Mouse (Mus musculus) kidney, adult 11 months (tissue): ENCODE results near the gene Gpr108.

Source experiments
- DNase-seq: peaks from one replicate; pipeline ENCODE4 v3.0.0; 2022

Gpr108 gene

GRCm38 (mm10) chr17:57243650-57244370 is 4.4 kb downstream of the Gpr108 start:
- DNase-seq = no peak

DNA sequence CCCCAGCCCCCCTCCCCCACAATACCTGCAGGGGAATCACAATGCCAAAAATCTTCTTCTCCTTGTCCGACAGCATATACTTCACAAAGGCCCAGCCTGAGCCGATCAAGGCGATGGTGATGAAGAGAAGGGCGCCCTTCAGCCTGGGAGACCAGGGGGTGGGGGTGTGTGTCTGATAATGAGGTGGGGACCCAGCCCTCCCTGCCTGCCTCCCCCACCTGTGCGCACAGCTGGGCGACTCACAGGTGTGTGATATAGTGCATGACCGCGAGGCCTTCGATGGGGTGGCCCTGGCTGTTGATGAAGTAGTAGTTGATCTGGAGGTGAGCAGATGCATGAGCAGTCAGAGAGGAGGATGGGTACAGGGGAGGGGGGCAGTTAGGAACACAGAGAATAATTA is 11.1 kb downstream of the Gpr108 start:
- DNase-seq = no peak

- DNase-seq = no peak
Observed at GRCm38 (mm10) chr17:57235803-57236202, 12.4 kb downstream of the Gpr108 start.

GRCm38 (mm10) chr17:57234254-57234928 is 13.9 kb downstream of the Gpr108 start:
- peak; percentile 73 for DNase-seq

- DNase-seq = peak; percentile 89
Observed at GRCm38 (mm10) chr17:57233038-57233437, 15.2 kb downstream of the Gpr108 start.

- no peak for DNase-seq
Observed at GRCm38 (mm10) chr17:57232200-57232599, 16.0 kb downstream of the Gpr108 start.

- no peak for DNase-seq
Observed at GRCm38 (mm10) chr17:57231321-57231771, 16.9 kb downstream of the Gpr108 start.

DNA sequence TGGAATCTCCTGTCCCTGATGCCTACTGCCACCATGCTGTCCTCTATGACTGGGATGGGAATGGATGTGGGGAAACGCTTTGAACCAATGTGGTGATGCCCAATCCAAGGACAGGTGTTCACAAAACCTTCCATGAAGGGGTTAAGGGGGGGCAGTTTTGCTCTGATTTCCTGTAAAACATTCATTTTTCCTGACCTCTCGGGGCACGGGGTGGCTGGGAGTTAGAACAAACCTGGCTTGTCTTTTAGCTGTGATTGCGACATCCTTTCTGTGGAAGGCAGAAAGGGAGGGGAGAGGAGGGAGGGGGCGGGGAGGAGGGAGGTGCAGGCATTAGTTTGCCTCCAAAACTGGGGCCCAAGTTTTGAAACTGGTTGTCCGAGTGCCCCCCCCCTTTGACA is 17.5 kb downstream of the Gpr108 start:
- DNase-seq = peak; percentile 61

DNA sequence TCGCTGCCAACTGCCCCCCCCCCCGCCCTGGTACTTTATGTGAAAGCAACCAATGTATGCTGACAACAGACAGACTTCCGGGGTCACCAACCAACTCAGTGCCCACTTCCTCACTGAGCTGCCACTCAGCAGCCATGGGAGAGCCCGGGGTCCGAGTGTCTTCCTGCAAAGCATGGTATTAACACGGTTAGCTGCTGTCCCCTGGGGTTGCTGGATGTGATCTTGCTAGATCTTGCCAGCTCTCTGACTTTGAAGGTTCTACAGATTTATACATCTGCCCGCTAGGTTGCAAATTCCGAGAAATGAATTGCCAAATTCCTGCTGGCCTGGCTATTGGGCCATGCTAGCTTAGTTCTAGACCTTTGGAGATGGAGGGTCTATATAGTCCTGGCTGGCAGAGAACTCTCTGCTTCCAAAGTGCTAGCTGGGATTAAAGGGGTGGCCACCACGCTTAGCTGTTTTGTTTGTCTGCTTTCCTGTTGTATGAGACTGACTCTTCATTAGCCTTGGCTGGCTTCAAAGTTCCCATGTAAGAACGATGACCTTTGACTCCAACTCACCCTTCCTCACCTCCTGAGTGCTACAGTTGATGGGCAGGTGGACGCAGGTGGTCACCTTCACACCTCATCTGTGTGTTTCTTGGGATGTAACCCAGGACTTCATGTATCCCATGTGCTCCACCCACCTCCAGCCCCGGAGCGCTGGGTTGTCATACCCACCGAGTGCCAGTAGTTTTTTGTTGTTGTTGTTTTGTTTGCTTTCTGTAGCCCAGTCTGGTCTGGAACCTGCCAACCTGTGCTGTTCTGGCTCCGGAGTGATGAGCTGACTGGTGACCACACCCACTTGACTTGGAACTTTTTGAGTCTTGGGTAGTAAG is 18.2 kb downstream of the Gpr108 start:
- no peak for DNase-seq

- no peak for DNase-seq
Observed at GRCm38 (mm10) chr17:57228873-57229272, 19.4 kb downstream of the Gpr108 start.

DNA sequence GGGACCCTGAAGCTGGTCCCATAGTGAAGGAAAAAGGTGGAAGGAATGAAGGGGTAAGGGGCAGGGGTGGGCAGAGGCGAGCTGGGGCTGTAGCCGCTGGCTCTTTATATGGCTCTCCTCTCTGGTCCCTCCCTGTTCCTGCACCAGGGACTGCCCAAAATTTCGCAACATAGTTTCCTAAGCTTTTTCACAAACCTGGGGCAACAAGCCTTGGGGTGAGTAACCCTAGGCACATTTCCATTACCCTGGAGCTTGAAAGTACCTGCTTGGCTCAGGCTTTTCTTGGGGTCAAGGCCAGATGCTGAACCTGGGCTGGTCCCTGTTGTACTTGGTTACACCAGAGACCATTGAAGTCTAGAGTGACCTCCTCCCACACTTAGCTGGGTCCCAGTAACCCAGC is 20.2 kb downstream of the Gpr108 start, which contains the start of gene C3:
TSS of gene C3 (minus strand) at position 123 of the 400 bp plus-strand sequence.
- DNase-seq = no peak

GRCm38 (mm10) chr17:57227468-57227867 is 20.8 kb downstream of the Gpr108 start:
- no peak for DNase-seq

GRCm38 (mm10) chr17:57223313-57223712 is 24.9 kb downstream of the Gpr108 start:
- DNase-seq = no peak

- DNase-seq = no peak
Observed at GRCm38 (mm10) chr17:57221911-57222310, 26.3 kb downstream of the Gpr108 start.

- DNase-seq = peak; percentile 49
Observed at GRCm38 (mm10) chr17:57219884-57220207, 28.4 kb downstream of the Gpr108 start.

DNA sequence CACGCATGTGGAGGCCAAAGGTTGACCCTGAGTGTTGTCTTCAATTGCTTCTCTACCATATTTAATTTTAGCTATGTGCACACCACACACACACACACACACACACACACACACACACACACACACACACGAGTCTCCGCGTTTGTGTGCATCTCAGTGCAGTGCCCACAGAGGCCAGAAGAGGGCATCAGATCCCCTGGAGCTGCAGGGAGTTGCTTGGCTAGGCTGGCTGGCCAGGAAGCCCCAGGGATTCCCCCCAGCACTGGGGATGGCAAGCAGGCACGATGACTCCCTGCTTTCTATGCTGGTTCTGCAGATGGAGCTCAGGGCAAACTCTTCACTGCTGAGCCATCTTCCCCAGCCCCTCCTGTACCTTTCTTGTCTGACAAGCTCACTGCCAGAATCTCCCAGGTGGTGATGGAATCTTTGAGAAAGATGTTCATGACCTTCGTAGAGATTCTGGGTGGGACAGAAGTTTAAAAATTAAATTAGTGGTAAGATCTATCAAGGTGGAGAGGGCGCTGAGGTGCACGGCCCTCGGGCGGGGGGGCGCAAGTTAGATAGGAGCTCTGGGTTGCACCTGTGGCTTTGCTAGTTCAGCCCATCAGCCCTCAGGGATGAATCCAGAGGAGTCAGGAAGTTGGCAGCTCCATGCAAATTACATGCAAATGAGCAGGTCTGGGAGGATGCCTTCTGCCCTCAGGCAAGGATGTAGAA is 28.9 kb downstream of the Gpr108 start:
- peak; percentile 50 for DNase-seq

DNA sequence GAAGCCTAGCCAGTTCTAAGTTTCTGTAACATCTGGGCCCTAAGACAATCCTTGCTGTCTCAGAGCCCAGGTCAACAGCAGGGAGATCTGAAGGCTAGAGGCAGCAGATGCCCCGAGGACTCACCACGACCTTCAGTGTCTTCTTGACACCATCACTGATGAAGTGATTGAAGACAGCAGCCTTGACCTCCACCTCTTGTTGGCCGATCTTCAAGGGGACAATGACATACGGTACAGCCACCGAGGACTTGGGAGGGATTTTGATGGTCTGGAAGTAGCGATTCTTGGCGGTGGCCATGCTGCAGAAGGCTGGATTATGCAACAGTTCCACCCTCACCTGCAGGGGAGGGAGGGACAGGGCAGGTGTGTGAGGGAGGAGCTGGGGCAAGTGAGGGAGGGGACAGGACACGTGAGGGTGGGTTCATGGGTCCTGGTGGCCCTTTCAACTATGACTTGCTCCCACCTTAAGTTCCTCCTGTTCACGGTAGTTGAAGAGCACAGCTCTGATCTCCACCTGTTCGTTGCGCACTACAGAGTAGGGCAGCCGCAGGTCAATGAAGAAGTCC is 29.8 kb downstream of the Gpr108 start:
- no peak for DNase-seq

DNA sequence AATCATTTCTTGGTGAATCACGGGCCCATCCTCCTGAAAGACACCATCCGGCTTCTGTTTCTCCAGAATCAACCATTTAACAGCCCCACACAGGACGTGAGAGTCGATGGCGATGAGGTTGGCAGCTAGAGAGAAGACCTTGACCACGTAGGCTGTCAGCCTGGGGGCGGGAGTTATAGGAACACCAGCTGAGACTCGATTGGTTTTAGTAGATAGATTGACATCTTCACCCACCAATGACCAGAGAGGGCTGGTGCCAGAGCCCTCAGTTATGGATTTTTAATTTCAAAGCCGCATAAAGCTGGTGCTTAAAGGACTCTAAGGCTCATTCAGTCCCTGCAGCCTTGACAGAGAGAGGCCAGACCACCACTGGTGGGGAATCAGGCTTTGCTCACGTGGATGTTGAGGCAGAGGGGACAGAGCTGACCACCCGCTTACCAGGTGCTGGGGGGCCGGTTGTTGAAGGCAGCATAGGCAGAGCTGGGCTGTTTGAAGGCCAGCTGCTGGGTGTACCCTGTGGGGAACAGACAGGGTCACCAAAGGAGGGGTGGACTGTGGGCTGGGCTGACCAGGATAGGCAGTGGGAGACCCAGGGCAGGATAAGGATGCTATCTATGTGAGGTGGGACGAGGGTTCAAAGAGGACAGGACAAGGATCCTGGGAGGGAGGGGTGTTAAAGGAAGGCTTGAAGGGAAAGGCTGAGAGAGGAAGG is 33.4 kb downstream of the Gpr108 start:
- DNase-seq = no peak

GRCm38 (mm10) chr17:57211501-57211900 is 36.7 kb downstream of the Gpr108 start:
- no peak for DNase-seq

- no peak for DNase-seq
Observed at GRCm38 (mm10) chr17:57209330-57209729, 38.9 kb downstream of the Gpr108 start.

DNA sequence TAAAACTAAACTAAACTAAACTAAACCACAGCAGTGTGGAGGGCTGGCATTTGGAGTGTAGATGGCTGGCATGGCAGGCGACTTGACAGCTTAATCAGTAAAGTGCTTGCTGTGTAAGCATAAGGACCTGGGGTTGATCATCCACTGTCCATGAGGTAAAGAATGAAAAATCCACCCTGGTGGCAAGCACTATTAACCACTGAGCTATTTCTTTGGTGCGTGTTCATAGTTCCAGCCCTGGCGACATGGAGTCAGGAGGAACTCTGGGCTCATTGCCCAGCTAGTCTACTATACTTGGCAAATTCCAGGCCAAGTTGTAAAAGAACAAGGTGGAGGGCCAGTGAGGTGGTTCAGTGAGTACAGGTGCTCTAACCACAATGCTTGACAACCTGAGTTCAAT is 40.3 kb downstream of the Gpr108 start:
- DNase-seq = peak; percentile 69
